Mouse (Mus musculus) neural tube, embryonic 15.5 days (tissue): Measurements from ENCODE around the gene Otud5. TPM values are rescaled to one million over a fixed set of nuclear protein-coding genes. Genes with fewer than 3 reads are reported as not detected.
"Not testable (repeated sequence)": the region's sequence is repeated elsewhere in the genome, so short reads cannot be mapped to it uniquely, and the experiment has no call there.

Experiments used
- ATAC-seq: fragments of 200-750 bp; cut with Nextera tagmentation; 2 replicates; pipeline ENCODE4 v1.8.0; 2017; ENCODE audit warnings: mild to moderate bottlenecking, moderate TSS enrichment, moderate library complexity; ENCODE audit not compliant: low FRiP score
- H3K27ac ChIP-seq: fragments of 300-500 bp; sonication (generic); replicated peaks from 2 replicates; pipeline ENCODE4 v1.5.1; 2015; ENCODE audit warnings: mild to moderate bottlenecking, inconsistent platforms
- H3K27me3 ChIP-seq: fragments of 300-500 bp; sonication (generic); replicated peaks from 2 replicates; pipeline ENCODE4 v1.6.1; 2015; ENCODE audit warnings: inconsistent platforms
- H3K36me3 ChIP-seq: fragments of 300-500 bp; sonication (generic); 2 replicates; pipeline ENCODE4 v1.6.1; 2015; ENCODE audit warnings: inconsistent platforms
- H3K4me1 ChIP-seq: fragments of 300-500 bp; sonication (generic); 2 replicates; pipeline ENCODE4 v1.6.1; 2015; ENCODE audit warnings: inconsistent platforms
- H3K4me2 ChIP-seq: fragments of 300-500 bp; sonication (generic); 2 replicates; pipeline ENCODE4 v1.6.1; 2015; ENCODE audit warnings: inconsistent platforms, mild to moderate bottlenecking, moderate library complexity
- H3K4me3 ChIP-seq: fragments of 300-500 bp; sonication (generic); replicated peaks from 2 replicates; pipeline ENCODE4 v1.5.1; 2015; ENCODE audit warnings: mild to moderate bottlenecking, inconsistent platforms
- H3K9ac ChIP-seq: fragments of 300-500 bp; sonication (generic); replicated peaks from 2 replicates; pipeline ENCODE4 v1.6.1; 2015; ENCODE audit warnings: mild to moderate bottlenecking, inconsistent platforms
- H3K9me3 ChIP-seq: fragments of 300-500 bp; sonication (generic); replicated peaks from 2 replicates; pipeline ENCODE4 v1.6.1; 2016; ENCODE audit warnings: inconsistent platforms
- WGBS: fragments of 180-500 bp; shearing (Covaris S2); methylation state at CpG from one replicate; pipeline ENCODE4 v1.1.7; 2015; ENCODE audit warnings: mixed read lengths; 5-methylcytosine and 5-hydroxymethylcytosine counted together
- polyA plus RNA-seq: library from polyadenylated mRNA; unstranded; fragments of >200 nt; fragmentation: Nextera tagmentation; extraction: Ambion mirVana; gene quantifications from 2 replicates; pipeline ENCODE4 v1.2.1, GENCODE M21; 2015

Otud5 gene
- polyA plus RNA-seq, 1 experiment from 2014 or later: 40.4 TPM

- peak within 1 kb of the TSS; percentile 59 for H3K4me2 ChIP-seq
- peak; percentile 90 for ATAC-seq
- H3K27me3 ChIP-seq: no peaks in the 10 kb centered on the region
- H3K27ac ChIP-seq: peak within 1 kb of the TSS; percentile 88
- H3K9ac ChIP-seq: peak within 1 kb of the TSS; percentile 47
- peaks cover 8% of the 10 kb centered on the region; the same call in 1 of the 2 replicates for H3K36me3 ChIP-seq
- H3K4me3 ChIP-seq: peak within 1 kb of the TSS; percentile 56
- peaks cover 16% of the 10 kb centered on the region for H3K4me1 ChIP-seq
- 16% methylated on average over 49 of the region's 49 CpGs for WGBS
- no peaks in the 10 kb centered on the region for H3K9me3 ChIP-seq
Measured at GRCm38 (mm10) chrX:7883841-7884567, 42.8 kb downstream of the Otud5 start, which contains the start of gene Slc35a2. Gene Slc35a2, plus strand, starts transcription at chrX:7884028.

- peak overlapping the region; percentile 58 for H3K4me2 ChIP-seq
- peaks cover 17% of the 10 kb centered on the region for H3K36me3 ChIP-seq
- H3K27ac ChIP-seq: peak overlapping the region; percentile 90
- peak overlapping the region; percentile 54 for H3K4me3 ChIP-seq
- no peak for ATAC-seq
- 25% methylated on average over 13 of the region's 13 CpGs for WGBS
- no peaks in the 10 kb centered on the region for H3K9me3 ChIP-seq
- no peaks in the 10 kb centered on the region for H3K27me3 ChIP-seq
- H3K9ac ChIP-seq: peak overlapping the region; percentile 47
- peaks cover 16% of the 10 kb centered on the region for H3K4me1 ChIP-seq
Measured at GRCm38 (mm10) chrX:7898211-7898610, 57.0 kb downstream of the Otud5 start.

GRCm38 (mm10) chrX:7898880-7899874 is 58.0 kb downstream of the Otud5 start, which contains the start of the genes Pqbp1 and Timm17b:
Gene Pqbp1, minus strand, starts transcription at chrX:7899269.
Gene Timm17b, plus strand, starts transcription at chrX:7899357.
- H3K4me1 ChIP-seq: peaks cover 16% of the 10 kb centered on the region
- 19% methylated on average over 62 of the region's 62 CpGs for WGBS
- H3K9me3 ChIP-seq: no peaks in the 10 kb centered on the region
- H3K9ac ChIP-seq: peak within 1 kb of the TSS; percentile 58
- peak within 1 kb of the TSS; percentile 54 for H3K4me3 ChIP-seq
- H3K27me3 ChIP-seq: no peaks in the 10 kb centered on the region
- peak within 1 kb of the TSS; percentile 90 for H3K27ac ChIP-seq
- peaks cover 15% of the 10 kb centered on the region for H3K36me3 ChIP-seq
- ATAC-seq: peak; percentile 98
- peak within 1 kb of the TSS; percentile 58 for H3K4me2 ChIP-seq

GRCm38 (mm10) chrX:7904441-7904840 is 63.3 kb downstream of the Otud5 start:
- ATAC-seq: no peak
- peaks cover 8% of the 10 kb centered on the region; the same call in 1 of the 2 replicates for H3K36me3 ChIP-seq
- H3K4me1 ChIP-seq: peaks cover 7% of the 10 kb centered on the region; the same call in 1 of the 2 replicates
- no peaks in the 10 kb centered on the region for H3K9me3 ChIP-seq
- no peak overlapping the region for H3K9ac ChIP-seq
- 98% methylated on average over 5 of the region's 5 CpGs for WGBS
- no peak overlapping the region for H3K27ac ChIP-seq
- no peak overlapping the region for H3K4me2 ChIP-seq
- H3K4me3 ChIP-seq: no peak overlapping the region
- H3K27me3 ChIP-seq: no peaks in the 10 kb centered on the region

GRCm38 (mm10) chrX:7907735-7908134 is 66.6 kb downstream of the Otud5 start, which contains the start of gene Gm10491:
Gene Gm10491, minus strand, starts transcription at chrX:7907835.
- Histone ChIP-seq H3K4me1 (no peaks in the 10 kb centered on the region), H3K4me3 (no peak within 1 kb of the TSS), H3K9me3 (no peaks in the 10 kb centered on the region), H3K36me3 (peaks cover 8% of the 10 kb centered on the region; the same call in 1 of the 2 replicates), H3K27ac (no peak within 1 kb of the TSS), H3K27me3 (no peaks in the 10 kb centered on the region), H3K9ac (no peak within 1 kb of the TSS), H3K4me2 (no peak within 1 kb of the TSS)
- WGBS: 80% methylated on average over 5 of the region's 5 CpGs
- ATAC-seq: no peak

GRCm38 (mm10) chrX:7909242-7909641 is 68.1 kb downstream of the Otud5 start, which contains the start of gene Gm10490:
Gene Gm10490, plus strand, starts transcription at chrX:7909542.
- H3K4me3 ChIP-seq, H3K4me2 ChIP-seq, H3K9ac ChIP-seq, H3K36me3 ChIP-seq, H3K27me3 ChIP-seq, H3K9me3 ChIP-seq, ATAC-seq, H3K4me1 ChIP-seq, H3K27ac ChIP-seq: not testable (repeated sequence)
- WGBS: 90% methylated on average over 4 of the region's 4 CpGs

- ATAC-seq: no peak
- H3K9ac ChIP-seq: no peak overlapping the region
- no peaks in the 10 kb centered on the region for H3K9me3 ChIP-seq
- peaks cover 6% of the 10 kb centered on the region; the same call in 1 of the 2 replicates for H3K36me3 ChIP-seq
- no peak overlapping the region for H3K27ac ChIP-seq
- no peak overlapping the region for H3K4me2 ChIP-seq
- H3K4me3 ChIP-seq: no peak overlapping the region
- no peaks in the 10 kb centered on the region for H3K27me3 ChIP-seq
- H3K4me1 ChIP-seq: no peaks in the 10 kb centered on the region
- 56% methylated on average over 6 of the region's 6 CpGs for WGBS
Measured at GRCm38 (mm10) chrX:7910473-7910872, 69.3 kb downstream of the Otud5 start.

- WGBS: 19% methylated on average over 3 of the region's 3 CpGs
- H3K4me2 ChIP-seq, ATAC-seq, H3K27me3 ChIP-seq, H3K4me3 ChIP-seq, H3K4me1 ChIP-seq, H3K36me3 ChIP-seq, H3K27ac ChIP-seq, H3K9me3 ChIP-seq, H3K9ac ChIP-seq: not testable (repeated sequence)
Measured at GRCm38 (mm10) chrX:7915669-7916068, 74.5 kb downstream of the Otud5 start.

GRCm38 (mm10) chrX:7917960-7918359 is 76.8 kb downstream of the Otud5 start:
- H3K27ac ChIP-seq, H3K9me3 ChIP-seq, H3K36me3 ChIP-seq, H3K27me3 ChIP-seq, H3K9ac ChIP-seq, H3K4me3 ChIP-seq, ATAC-seq, H3K4me2 ChIP-seq, H3K4me1 ChIP-seq: not testable (repeated sequence)
- WGBS: 75% methylated on average over 6 of the region's 6 CpGs

GRCm38 (mm10) chrX:7919601-7920383 is 78.6 kb downstream of the Otud5 start, which contains the start of gene Pcsk1n:
Gene Pcsk1n, plus strand, starts transcription at chrX:7919822.
- Histone ChIP-seq H3K9me3 (no peaks in the 10 kb centered on the region), H3K4me1 (peaks cover 11% of the 10 kb centered on the region), H3K4me2 (peak within 1 kb of the TSS; percentile 65), H3K36me3 (no peaks in the 10 kb centered on the region), H3K4me3 (peak within 1 kb of the TSS; percentile 51), H3K9ac (peak within 1 kb of the TSS; percentile 58), H3K27ac (peak within 1 kb of the TSS; percentile 79), H3K27me3 (no peaks in the 10 kb centered on the region)
- peak; percentile 91 for ATAC-seq
- 17% methylated on average over 39 of the region's 40 CpGs for WGBS
